Mouse (Mus musculus) 416B (cell line): ENCODE measurements around the gene Ythdc1.
A peak's percentile ranks its signal among the peaks of the same experiment; 100 is the strongest.
"Not testable (repeated sequence)": the region's sequence is repeated elsewhere in the genome, so short reads cannot be mapped to it uniquely, and the experiment has no call there.

Experiments
- DNase-seq: peaks from one replicate; pipeline ENCODE4 v3.0.0; 2011; ENCODE audit warnings: low read depth

The Ythdc1 gene

GRCm38 (mm10) chr5:86803962-86804940, at the start of gene Ythdc1:
Gene Ythdc1, plus strand, starts transcription at chr5:86804221.
- peak; percentile 96 for DNase-seq

GRCm38 (mm10) chr5:86769015-86769658, 34.9 kb upstream of the Ythdc1 start:
- no peak for DNase-seq

GRCm38 (mm10) chr5:86771010-86771409, 33.0 kb upstream of the Ythdc1 start:
- no peak for DNase-seq

GRCm38 (mm10) chr5:86776941-86777340, 27.1 kb upstream of the Ythdc1 start:
- no peak for DNase-seq

GRCm38 (mm10) chr5:86778471-86778870, 25.6 kb upstream of the Ythdc1 start:
- DNase-seq = no peak

GRCm38 (mm10) chr5:86783059-86783458, 21.0 kb upstream of the Ythdc1 start:
- DNase-seq = no peak

GRCm38 (mm10) chr5:86784205-86784604, 19.8 kb upstream of the Ythdc1 start:
- no peak for DNase-seq

- DNase-seq = no peak
These were observed 17.2 kb upstream of the Ythdc1 start for GRCm38 (mm10) chr5:86786798-86787197.

- DNase-seq = no peak
These were observed 14.1 kb upstream of the Ythdc1 start for GRCm38 (mm10) chr5:86789954-86790353.

- DNase-seq = no peak
These were observed 11.8 kb upstream of the Ythdc1 start for GRCm38 (mm10) chr5:86792249-86792648.

GRCm38 (mm10) chr5:86792807-86793206, 11.2 kb upstream of the Ythdc1 start:
- peak; percentile 48 for DNase-seq

GRCm38 (mm10) chr5:86816795-86817194, 12.8 kb downstream of the Ythdc1 start:
- DNase-seq = peak; percentile 35

- DNase-seq = not testable (repeated sequence)
These were observed 32.4 kb downstream of the Ythdc1 start for GRCm38 (mm10) chr5:86836378-86836777.

- no peak for DNase-seq
These were observed 34.1 kb downstream of the Ythdc1 start for GRCm38 (mm10) chr5:86838110-86838509.

- no peak for DNase-seq
These were observed 35.5 kb downstream of the Ythdc1 start for GRCm38 (mm10) chr5:86839472-86839871.

- no peak for DNase-seq
These were observed 36.2 kb downstream of the Ythdc1 start for GRCm38 (mm10) chr5:86840207-86840606.

- DNase-seq = not testable (repeated sequence)
These were observed 37.2 kb downstream of the Ythdc1 start for GRCm38 (mm10) chr5:86841261-86841660.

- peak; percentile 66 for DNase-seq
These were observed 46.1 kb downstream of the Ythdc1 start for GRCm38 (mm10) chr5:86850104-86850503.

- DNase-seq = no peak
These were observed 47.6 kb downstream of the Ythdc1 start for GRCm38 (mm10) chr5:86851658-86852057.

GRCm38 (mm10) chr5:86856505-86856904, 52.5 kb downstream of the Ythdc1 start:
- peak; percentile 23 for DNase-seq

- no peak for DNase-seq
These were observed 53.7 kb downstream of the Ythdc1 start for GRCm38 (mm10) chr5:86857682-86858081.

- DNase-seq = no peak
These were observed 54.3 kb downstream of the Ythdc1 start for GRCm38 (mm10) chr5:86858336-86858735.

- DNase-seq = no peak
These were observed 67.9 kb downstream of the Ythdc1 start for GRCm38 (mm10) chr5:86871877-86872276.
